Comparison of ENCODE assay signal across 13 mouse cellular contexts in the genomic region with DNA sequence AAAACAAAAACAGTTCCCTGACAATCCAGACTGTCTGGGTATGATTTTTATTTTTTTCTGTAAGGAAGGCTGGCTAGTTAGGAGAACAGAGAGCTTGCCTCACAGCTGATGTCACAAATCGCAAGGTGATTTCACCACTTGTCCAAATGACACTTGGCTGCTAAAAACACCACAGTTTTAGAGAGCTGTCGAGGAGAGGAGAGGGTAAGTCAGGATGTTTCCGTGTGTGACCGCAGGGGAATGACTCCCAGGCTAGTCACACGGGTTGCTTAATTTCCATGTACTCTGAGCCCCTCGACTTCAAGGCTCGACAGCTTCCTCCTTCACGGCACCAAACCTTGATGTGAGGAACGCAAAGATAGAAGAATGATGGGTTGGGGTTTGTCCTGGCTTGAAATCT. TPM values are rescaled to one million over a fixed set of nuclear protein-coding genes. Genes with fewer than 3 reads are reported as not detected.
A peak's percentile ranks its signal among the peaks of the same experiment; 100 is the strongest.
DNase-seq lines count a peak whose midpoint lies in the region; ATAC-seq lines count a peak whose summit lies in the region.
"Had no signal": no experiment of that assay in that cellular context is flagged by ENCODE, and none has a peak within 500 bp of the region (broad histone marks: within the 10 kb centered on the region; RNA-seq: fewer than 3 reads in every experiment).

No protein-coding gene starts in this region.

- WGBS in intestine, embryonic 14.5 days: 76% methylated on average over 9 of the region's 9 CpGs
- 77% methylated on average over 9 of the region's 9 CpGs for WGBS in intestine, embryonic 16.5 days
- WGBS in embryonic facial prominence, embryonic 14.5 days: 45% methylated on average over 9 of the region's 9 CpGs

- H3K4me2 ChIP-seq in intestine, embryonic 14.5 days (ENCODE audit: low read length): no peak overlapping the region
- H3K4me2 ChIP-seq in intestine, embryonic 16.5 days (ENCODE audit: low read depth, low read length): no peak overlapping the region
- 0 out of 2 replicates have a peak overlapping the region, but pooled peaks have one; percentile 1 for H3K4me2 ChIP-seq in embryonic facial prominence, embryonic 14.5 days (ENCODE audit: low read depth, low read length)
- H3K4me2 ChIP-seq: forebrain, embryonic 15.5 days had no signal

- no peaks in the 10 kb centered on the region for H3K27me3 ChIP-seq in intestine, embryonic 14.5 days (replicated peaks; ENCODE audit: control insufficient read depth, insufficient read depth, low read length)
- no peaks in the 10 kb centered on the region for H3K27me3 ChIP-seq in intestine, embryonic 16.5 days (replicated peaks; ENCODE audit: control insufficient read depth, insufficient read depth, low read length)
- no peaks in the 10 kb centered on the region for H3K27me3 ChIP-seq in embryonic facial prominence, embryonic 14.5 days (replicated peaks; ENCODE audit: control insufficient read depth, insufficient read depth, low read length)
- H3K27me3 ChIP-seq: forebrain, embryonic 15.5 days; heart, embryonic 15.5 days; intestine, embryonic 15.5 days had no signal

- H3K9me3 ChIP-seq in intestine, embryonic 14.5 days (ENCODE audit: control insufficient read depth, low read length): no peaks in the 10 kb centered on the region
- no peaks in the 10 kb centered on the region for H3K9me3 ChIP-seq in intestine, embryonic 16.5 days (ENCODE audit: control insufficient read depth, low read length)
- H3K9me3 ChIP-seq in embryonic facial prominence, embryonic 14.5 days (ENCODE audit: control insufficient read depth, low read length): no peaks in the 10 kb centered on the region
- H3K9me3 ChIP-seq: forebrain, embryonic 15.5 days; heart, embryonic 15.5 days; intestine, embryonic 15.5 days; megakaryocyte, embryonic 14.5 days had no signal

- peaks cover 29% of the 10 kb centered on the region for H3K4me1 ChIP-seq in intestine, embryonic 14.5 days (replicated peaks; ENCODE audit: control insufficient read depth, insufficient read depth, low read length)
- H3K4me1 ChIP-seq in intestine, embryonic 16.5 days (ENCODE audit: control insufficient read depth, insufficient read depth, low read length): peaks cover 22% of the 10 kb centered on the region
- peaks cover 76% of the 10 kb centered on the region for H3K4me1 ChIP-seq in embryonic facial prominence, embryonic 14.5 days (ENCODE audit: control insufficient read depth, insufficient read depth, low read length)

- no peak overlapping the region for H3K9ac ChIP-seq in intestine, embryonic 14.5 days (ENCODE audit: low read length)
- H3K9ac ChIP-seq in intestine, embryonic 16.5 days (ENCODE audit: low read depth, low read length): no peak overlapping the region
- H3K9ac ChIP-seq in embryonic facial prominence, embryonic 14.5 days (ENCODE audit: low read depth, low read length): peak overlapping the region; percentile 26; the same call in 1 of the 2 replicates
- H3K9ac ChIP-seq: forebrain, embryonic 15.5 days; heart, embryonic 15.5 days; intestine, embryonic 15.5 days had no signal

- no peak overlapping the region for H3K4me3 ChIP-seq in intestine, embryonic 14.5 days (ENCODE audit: low read depth, low read length)
- H3K4me3 ChIP-seq in intestine, embryonic 16.5 days (ENCODE audit: low read length): no peak overlapping the region
- no peak overlapping the region for H3K4me3 ChIP-seq in embryonic facial prominence, embryonic 14.5 days (ENCODE audit: low read depth, low read length)
- H3K4me3 ChIP-seq: forebrain, embryonic 15.5 days; heart, embryonic 15.5 days; intestine, embryonic 15.5 days had no signal

- no peaks in the 10 kb centered on the region for H3K36me3 ChIP-seq in intestine, embryonic 14.5 days (ENCODE audit: control insufficient read depth, insufficient read depth, low read length)
- no peaks in the 10 kb centered on the region for H3K36me3 ChIP-seq in intestine, embryonic 16.5 days (ENCODE audit: control insufficient read depth, insufficient read depth, low read length)
- no peaks in the 10 kb centered on the region for H3K36me3 ChIP-seq in embryonic facial prominence, embryonic 14.5 days (ENCODE audit: control insufficient read depth, insufficient read depth, low read length)
- H3K36me3 ChIP-seq: heart, embryonic 15.5 days; intestine, embryonic 15.5 days had no signal

- no peak overlapping the region for H3K27ac ChIP-seq in intestine, embryonic 14.5 days (ENCODE audit: low read depth)
- no peak overlapping the region for H3K27ac ChIP-seq in intestine, embryonic 16.5 days (ENCODE audit: low read length)
- H3K27ac ChIP-seq in embryonic facial prominence, embryonic 14.5 days (replicated peaks; ENCODE audit: low read depth, low read length): peak overlapping the region; percentile 99
- H3K27ac ChIP-seq: forebrain, embryonic 15.5 days had no signal

- peak; percentile 47 for DNase-seq in intestine, embryonic 14.5 days (ENCODE audit: low spot score)
- peak; percentile 60 for DNase-seq in adipocyte (ENCODE audit: low spot score)
- DNase-seq in embryonic facial prominence, embryonic 14.5 days (ENCODE audit: low spot score): no peak
- no peak for DNase-seq in cerebellum, adult 9-10 months
- DNase-seq: thymus, postnatal 4 days had no signal

- ATAC-seq in intestine, embryonic 14.5 days (replicated peaks; ENCODE audit: low FRiP score, low TSS enrichment, low read depth): no peak
- no peak for ATAC-seq in intestine, embryonic 16.5 days
- no peak for ATAC-seq in embryonic facial prominence, embryonic 14.5 days (ENCODE audit: low read depth)
- peak; percentile 66 for ATAC-seq in megakaryocyte, adult 5-6 weeks (ENCODE audit: poor library complexity, severe bottlenecking)
- ATAC-seq in megakaryocyte-erythroid progenitor cell, adult 5-6 weeks (replicated peaks; ENCODE audit: low FRiP score, low TSS enrichment, poor library complexity, severe bottlenecking): no peak
- ATAC-seq: forebrain, embryonic 15.5 days had no signal

RNA-seq across cellular contexts. Expression of gene 4930558K02Rik, which starts 26.7 kb away (rescaled TPM):
- not detected in 2 replicates for polyA plus RNA-seq in intestine, embryonic 14.5 days (2014; fragmentation: Nextera tagmentation; extraction: Ambion mirVana)
- polyA plus RNA-seq in intestine, embryonic 16.5 days (2015; fragmentation: Nextera tagmentation; extraction: Ambion mirVana): not detected in 2 replicates
- polyA plus RNA-seq in embryonic facial prominence, embryonic 14.5 days (2014; fragmentation: Nextera tagmentation; extraction: Ambion mirVana): not detected in 2 replicates
- not detected in 2 replicates for total RNA-seq in megakaryocyte, adult 5-6 weeks (2015)
- total RNA-seq in megakaryocyte, adult 5-6 weeks (2017): not detected in 2 replicates
- total RNA-seq in megakaryocyte-erythroid progenitor cell, adult 5-6 weeks (2014; fragmentation: Nextera tagmentation): 1.3 TPM in 1 of 2 replicates, not detected in the other
- not detected in 2 replicates for total RNA-seq in megakaryocyte-erythroid progenitor cell, adult 5-6 weeks (2017)
- total RNA-seq: left cerebral cortex, postnatal 36 days had no signal
- polyA plus RNA-seq: heart, embryonic 15.5 days; intestine, embryonic 15.5 days had no signal

RNA-seq across cellular contexts. Expression of gene Pigc, which starts 37.1 kb away (rescaled TPM):
- polyA plus RNA-seq in intestine, embryonic 14.5 days (2014; fragmentation: Nextera tagmentation; extraction: Ambion mirVana): 37.4 and 40.3 TPM in 2 replicates
- 35.3 and 35.8 TPM in 2 replicates for polyA plus RNA-seq in intestine, embryonic 16.5 days (2015; fragmentation: Nextera tagmentation; extraction: Ambion mirVana)
- polyA plus RNA-seq in embryonic facial prominence, embryonic 14.5 days (2014; fragmentation: Nextera tagmentation; extraction: Ambion mirVana): 40.8 and 45.8 TPM in 2 replicates
- 11.7 and 13.5 TPM in 2 replicates for total RNA-seq in megakaryocyte, adult 5-6 weeks (2015)
- total RNA-seq in megakaryocyte, adult 5-6 weeks (2017): 19.1 and 23.2 TPM in 2 replicates
- 4.2 and 9.1 TPM in 2 replicates for total RNA-seq in megakaryocyte-erythroid progenitor cell, adult 5-6 weeks (2014; fragmentation: Nextera tagmentation)
- 10.6 and 12.2 TPM in 2 replicates for total RNA-seq in megakaryocyte-erythroid progenitor cell, adult 5-6 weeks (2017)

Comparison
In these comparisons a context has a peak if more than half of its experiments do, and no peak if none do; other contexts are left out.
1. DNase-seq: peak in intestine, embryonic 14.5 days (single experiment) and adipocyte (single experiment); none in embryonic facial prominence, embryonic 14.5 days (single experiment) and cerebellum, adult 9-10 months (single experiment).